Mouse (Mus musculus) heart, postnatal 0 days (tissue): ENCODE measurements at regions not wholly inside any gene's neighbourhood (a gene's known extent, or its start where the extent isn't known, plus 50 kb on each side); places are given as distances from the start of the nearest gene placed in this dataset.

ENCODE experiments used
- CTCF ChIP-seq: IDR thresholded peaks from 2 replicates; pipeline ENCODE4 v1.5.1; 2016; ENCODE audit warnings: antibody characterized with exemption, control low read depth, low read depth
- EP300 ChIP-seq: IDR thresholded peaks from 2 replicates; pipeline ENCODE4 v1.6.1; 2016; ENCODE audit warnings: antibody characterized with exemption, low read depth

DNA sequence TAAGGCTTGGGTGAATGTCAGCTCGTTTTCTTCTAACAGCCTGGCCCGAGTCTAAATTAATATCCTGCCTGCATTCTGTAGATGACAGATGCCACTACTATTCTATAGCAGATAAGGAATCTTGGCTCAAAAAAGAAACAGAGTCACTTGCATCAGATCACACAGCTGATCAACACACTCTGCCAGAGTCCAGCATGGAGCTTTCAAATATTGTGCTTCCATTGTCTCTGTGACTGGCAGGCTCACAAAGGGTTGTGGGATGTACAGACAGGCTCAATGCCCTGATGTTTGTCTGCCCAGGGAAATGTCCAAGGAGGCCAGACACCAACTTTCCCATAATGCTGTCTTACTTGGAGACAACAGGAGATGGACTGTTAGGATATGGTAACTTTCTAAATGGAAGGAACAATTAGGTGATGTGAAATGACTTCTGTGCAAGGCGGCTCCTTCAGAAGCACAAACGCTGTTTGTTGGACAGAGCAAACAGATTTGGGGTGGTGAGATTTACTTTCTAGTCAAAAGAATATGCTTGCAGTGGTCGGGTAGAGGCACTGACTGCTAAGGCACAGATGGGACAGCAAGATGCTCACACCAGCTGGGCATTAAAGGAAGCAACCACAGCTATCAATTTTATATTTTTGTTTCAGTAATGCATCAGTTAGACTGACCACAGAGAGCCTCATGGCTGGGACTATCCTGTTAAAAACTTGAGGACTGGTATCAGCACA is 291.6 kb upstream of the Pdzrn3 start:
- TF ChIP-seq CTCF (no peak), EP300 (no peak)
